Mouse (Mus musculus): Measurements from ENCODE around the gene Spaca4. TPM values are rescaled to one million over a fixed set of nuclear protein-coding genes. Genes with fewer than 3 reads are reported as not detected.

Gene Spaca4
- total and polyA plus RNA-seq, 3 experiments = 0.38 TPM; not detected in 2

DNA sequence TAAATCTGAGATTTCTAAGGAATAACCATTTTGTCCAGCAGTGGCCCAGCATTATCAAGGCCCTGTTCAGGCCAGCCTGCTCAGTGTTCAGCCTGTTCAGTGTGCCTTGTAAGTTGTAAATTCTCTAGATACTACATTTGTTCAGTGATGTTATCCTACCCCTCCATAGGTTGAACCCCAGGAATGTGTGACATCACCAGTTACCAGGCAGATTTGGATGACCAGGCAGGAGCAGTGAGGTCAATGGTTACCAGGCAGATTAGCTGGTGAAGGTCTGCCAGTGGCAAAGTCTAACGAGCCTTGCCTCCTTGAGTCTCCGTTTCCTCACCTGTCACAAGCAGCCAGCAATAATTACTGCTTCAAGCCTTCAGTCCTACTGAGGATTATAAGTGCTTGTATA, 18.8 kb upstream of the Spaca4 start:
- no peaks in the 10 kb centered on the region for H3K79me2 ChIP-seq (ENCODE audit: control insufficient read depth, insufficient read depth, low read length, poor library complexity)
- no peak overlapping the region for H3K9ac ChIP-seq (ENCODE audit: control insufficient read depth, low read depth, low read length, poor library complexity, severe bottlenecking)
- DNase-seq (ENCODE audit: low read depth, low spot score) = peak; percentile 78
- H3K36me3 ChIP-seq (ENCODE audit: control insufficient read depth in 1 of 2, insufficient read depth in 2 of 2, low read length in 2 of 2) = peaks cover 0 to 8% of the 10 kb centered on the region in 2 experiments; a peak in 1 of 4 replicates
- H3K27ac ChIP-seq (ENCODE audit: control insufficient read depth, low read depth, low read length) = no peak overlapping the region
- H3K9me3 ChIP-seq (replicated peaks; ENCODE audit: insufficient read depth, low read length) = no peaks in the 10 kb centered on the region
- H3K4me1 ChIP-seq (ENCODE audit: control insufficient read depth in 1 of 2, insufficient read depth in 2 of 2, low read length in 2 of 2) = peaks cover 0 to 16% of the 10 kb centered on the region in 2 experiments; a peak in 2 of 4 replicates
- H3K4me3 ChIP-seq (ENCODE audit: control insufficient read depth in 1 of 2, insufficient read depth in 1 of 2, low read depth in 2 of 2, low read length in 2 of 2) = no peak overlapping the region
- no peaks in the 10 kb centered on the region for H3K27me3 ChIP-seq (ENCODE audit: control insufficient read depth in 1 of 2, insufficient read depth in 2 of 2, low read length in 2 of 2)
- TF ChIP-seq ZNF384 (IDR thresholded peaks at IDR 0.05; ENCODE audit: low read depth, low read length) (no peak), CHD2 (IDR thresholded peaks at IDR 0.05; ENCODE audit: low read length) (peak; percentile 93)

GRCm38 (mm10) chr7:45742338-45742737, 16.7 kb upstream of the Spaca4 start:
- H3K27me3 ChIP-seq (ENCODE audit: control insufficient read depth in 1 of 2, insufficient read depth in 2 of 2, low read length in 2 of 2) = no peaks in the 10 kb centered on the region
- TF ChIP-seq SMC3 (IDR thresholded peaks at IDR 0.05; ENCODE audit: low read depth, low read length) (peak; percentile 31), ZNF384 (IDR thresholded peaks at IDR 0.05; ENCODE audit: low read depth, low read length) (no peak), RAD21 (IDR thresholded peaks at IDR 0.05; ENCODE audit: low read depth, low read length) (peak; percentile 2; the same call in 1 of the 2 replicates), ZC3H11A (IDR thresholded peaks at IDR 0.05; ENCODE audit: low read depth, low read length) (peak; percentile 23; the same call in 1 of the 2 replicates), MYC (IDR thresholded peaks at IDR 0.05; ENCODE audit: low read depth, low read length) (0 out of 2 replicates have a peak, but pooled peaks have one; percentile 14), ETS1 (IDR thresholded peaks at IDR 0.05; ENCODE audit: low read depth, low read length) (peak; percentile 15; the same call in 1 of the 2 replicates), CTCF (IDR thresholded peaks at IDR 0.05 in 2 of 3, conservative IDR thresholded peaks at IDR 0.05 in 1 of 3; ENCODE audit: control insufficient read depth in 1 of 3, insufficient read depth in 1 of 3, low read depth in 2 of 3, low read length in 3 of 3, poor library complexity in 1 of 3, severe bottlenecking in 1 of 3) (peak; percentile 6 to 41 (median 35); a peak in 3 of 6 replicates), MAX (IDR thresholded peaks at IDR 0.05; ENCODE audit: low read length) (no peak)
- H3K4me3 ChIP-seq (ENCODE audit: control insufficient read depth in 1 of 2, insufficient read depth in 1 of 2, low read depth in 2 of 2, low read length in 2 of 2) = peak overlapping the region in 1 of 2 experiments; percentile 5; a peak in 1 of 4 replicates
- H3K79me2 ChIP-seq (ENCODE audit: control insufficient read depth, insufficient read depth, low read length, poor library complexity) = no peaks in the 10 kb centered on the region
- H3K36me3 ChIP-seq (ENCODE audit: control insufficient read depth in 1 of 2, insufficient read depth in 2 of 2, low read length in 2 of 2) = peaks cover 0 to 8% of the 10 kb centered on the region in 2 experiments; a peak in 1 of 4 replicates
- H3K9me3 ChIP-seq (replicated peaks; ENCODE audit: insufficient read depth, low read length) = no peaks in the 10 kb centered on the region
- H3K4me1 ChIP-seq (ENCODE audit: control insufficient read depth in 1 of 2, insufficient read depth in 2 of 2, low read length in 2 of 2) = peaks cover 0 to 16% of the 10 kb centered on the region in 2 experiments; a peak in 2 of 4 replicates
- peak; percentile 47 for DNase-seq (ENCODE audit: low read depth, low spot score)
- H3K9ac ChIP-seq (ENCODE audit: control insufficient read depth, low read depth, low read length, poor library complexity, severe bottlenecking) = no peak overlapping the region
- no peak overlapping the region for H3K27ac ChIP-seq (ENCODE audit: control insufficient read depth, low read depth, low read length)

- Histone ChIP-seq H3K4me3 (ENCODE audit: control insufficient read depth in 1 of 2, insufficient read depth in 1 of 2, low read depth in 2 of 2, low read length in 2 of 2) (peak overlapping the region in 1 of 2 experiments; percentile 5; a peak in 1 of 4 replicates), H3K27me3 (ENCODE audit: control insufficient read depth in 1 of 2, insufficient read depth in 2 of 2, low read length in 2 of 2) (no peaks in the 10 kb centered on the region), H3K27ac (ENCODE audit: control insufficient read depth, low read depth, low read length) (no peak overlapping the region), H3K4me1 (ENCODE audit: control insufficient read depth in 1 of 2, insufficient read depth in 2 of 2, low read length in 2 of 2) (peaks cover 0 to 16% of the 10 kb centered on the region in 2 experiments; a peak in 2 of 4 replicates), H3K9ac (ENCODE audit: control insufficient read depth, low read depth, low read length, poor library complexity, severe bottlenecking) (no peak overlapping the region; the same call in 1 of the 2 replicates), H3K36me3 (ENCODE audit: control insufficient read depth in 1 of 2, insufficient read depth in 2 of 2, low read length in 2 of 2) (peaks cover 0 to 8% of the 10 kb centered on the region in 2 experiments; a peak in 1 of 4 replicates), H3K9me3 (replicated peaks; ENCODE audit: insufficient read depth, low read length) (no peaks in the 10 kb centered on the region), H3K79me2 (ENCODE audit: control insufficient read depth, insufficient read depth, low read length, poor library complexity) (no peaks in the 10 kb centered on the region)
- DNase-seq (ENCODE audit: low read depth, low spot score) = no peak
- no peak for TF ChIP-seq POLR2A (IDR thresholded peaks at IDR 0.05; ENCODE audit: control insufficient read depth in 1 of 2, insufficient read depth in 1 of 2, low read depth in 1 of 2, low read length in 2 of 2, poor library complexity in 1 of 2)
- TF ChIP-seq GATA1 (IDR thresholded peaks at IDR 0.05; ENCODE audit: low read depth, low read length) = no peak
- no peak for TF ChIP-seq MAX (IDR thresholded peaks at IDR 0.05; ENCODE audit: low read length)
- no peak for TF ChIP-seq E2F4 (IDR thresholded peaks at IDR 0.05; ENCODE audit: borderline replicate concordance, low read depth, low read length)
- TF ChIP-seq ZKSCAN1 (IDR thresholded peaks at IDR 0.05; ENCODE audit: low read depth, low read length) = no peak
- no peak for TF ChIP-seq TCF12 (IDR thresholded peaks at IDR 0.05; ENCODE audit: low read depth, low read length)
- TF ChIP-seq NRF1 (IDR thresholded peaks at IDR 0.05; ENCODE audit: insufficient read depth, low read depth, low read length, poor library complexity, severe bottlenecking) = no peak
- no peak for TF ChIP-seq GABPA (IDR thresholded peaks at IDR 0.05; ENCODE audit: low read depth, low read length)
- no peak for TF ChIP-seq MEF2A (IDR thresholded peaks at IDR 0.05; ENCODE audit: extremely low read depth, insufficient replicate concordance, low read depth, low read length, poor library complexity, severe bottlenecking)
- TF ChIP-seq MYB (IDR thresholded peaks at IDR 0.05; ENCODE audit: low read depth, low read length) = no peak
- TF ChIP-seq USF1 (IDR thresholded peaks at IDR 0.05; ENCODE audit: low read depth, low read length) = no peak
- TF ChIP-seq ZNF384 (IDR thresholded peaks at IDR 0.05; ENCODE audit: low read depth, low read length) = no peak
- TF ChIP-seq CHD1 (IDR thresholded peaks at IDR 0.05; ENCODE audit: low read depth, low read length) = no peak
Observed at GRCm38 (mm10) chr7:45741777-45742176, 16.2 kb upstream of the Spaca4 start.

Measured in MEL (cell line).